8 mouse cellular contexts compared by ENCODE assay signal in the genomic region with DNA sequence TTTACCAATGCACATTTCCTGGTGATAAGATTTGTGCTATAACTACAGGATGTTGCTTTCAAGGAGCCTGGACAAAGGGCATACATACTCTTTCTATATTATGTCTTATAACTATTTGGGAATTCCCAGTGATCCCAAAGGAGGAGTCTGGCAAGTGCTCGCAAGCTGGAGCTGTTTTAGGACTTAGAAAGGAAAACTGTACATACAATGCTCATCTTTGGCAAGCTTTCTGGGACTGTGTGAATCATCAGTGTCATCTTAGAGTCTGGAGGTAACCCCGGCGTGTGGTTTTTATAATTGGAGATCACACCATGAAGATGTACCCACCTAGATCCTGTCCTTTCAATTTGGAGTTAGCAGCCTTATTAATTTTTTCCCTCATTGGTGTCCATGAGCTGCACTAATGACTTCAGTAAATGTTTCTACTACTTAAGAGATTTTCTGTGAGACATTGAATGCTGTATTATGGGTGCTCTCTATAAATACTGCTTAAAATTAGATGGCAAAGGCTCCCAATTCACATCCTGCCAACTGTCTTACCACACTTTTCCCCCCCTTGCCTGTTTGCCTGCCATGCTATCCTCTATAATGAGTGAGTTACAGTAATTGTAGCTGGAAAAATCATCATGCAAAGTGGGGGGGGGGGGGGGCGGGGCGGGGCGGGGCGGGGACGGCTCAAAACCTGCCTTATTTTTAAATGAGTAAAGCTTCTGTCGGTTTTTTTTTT.
DNase-seq lines count a peak whose midpoint lies in the region; ATAC-seq and TF ChIP-seq lines count a peak whose summit lies in the region.

No protein-coding gene starts in this region.

- peak overlapping the region; percentile 65 for H3K4me2 ChIP-seq in forebrain, postnatal 0 days (ENCODE audit: low read depth)
- peak overlapping the region; percentile 79 for H3K4me2 ChIP-seq in liver, postnatal 0 days (ENCODE audit: low read depth, low read length)

- 11% methylated on average over 9 of the region's 9 CpGs for WGBS in forebrain, postnatal 0 days
- 24% methylated on average over 9 of the region's 9 CpGs for WGBS in liver, postnatal 0 days (ENCODE audit: insufficient replicate concordance)

- no peak for DNase-seq in gastrocnemius, adult 2 months
- DNase-seq in gastrocnemius, adult 18-20 months (ENCODE audit: low spot score), result no peak
- DNase-seq in B cell, adult 2 months, result peak; percentile 5 to 8
- DNase-seq in forebrain, postnatal 0 days, result peak; percentile 41
- no peak for DNase-seq in liver, postnatal 0 days
- no peak for DNase-seq in cerebellum, postnatal 10 days
- DNase-seq in layer of hippocampus, adult 18-20 months (ENCODE audit: low spot score in 2 of 2), result no peak

- ATAC-seq in forebrain, postnatal 0 days, result peak; percentile 65
- no peak for ATAC-seq in liver, postnatal 0 days
- no peak for ATAC-seq in granulocyte monocyte progenitor cell, adult 5-6 weeks (replicated peaks; ENCODE audit: poor library complexity, severe bottlenecking)

- peak overlapping the region; percentile 72 for H3K4me3 ChIP-seq in gastrocnemius, adult 2 months
- H3K4me3 ChIP-seq in forebrain, postnatal 0 days (ENCODE audit: low read depth, low read length), result peak overlapping the region; percentile 40
- H3K4me3 ChIP-seq in liver, postnatal 0 days (ENCODE audit: low read depth, low read length), result peak overlapping the region; percentile 52

- H3K4me1 ChIP-seq in forebrain, postnatal 0 days (ENCODE audit: insufficient read depth), result no peaks in the 10 kb centered on the region
- 0 out of 2 replicates have a peak, but pooled peaks cover 6% of the 10 kb centered on the region for H3K4me1 ChIP-seq in liver, postnatal 0 days (ENCODE audit: insufficient read depth)

- no peaks in the 10 kb centered on the region; the same call in 1 of the 2 replicates for H3K27me3 ChIP-seq in forebrain, postnatal 0 days (ENCODE audit: insufficient read depth, low read length)
- no peaks in the 10 kb centered on the region for H3K27me3 ChIP-seq in liver, postnatal 0 days (ENCODE audit: insufficient read depth, low read length)

- peak overlapping the region; percentile 58; the same call in 1 of the 2 replicates for H3K9ac ChIP-seq in forebrain, postnatal 0 days
- H3K9ac ChIP-seq in liver, postnatal 0 days (replicated peaks), result peak overlapping the region; percentile 63; the same call in 1 of the 2 replicates

- no peak overlapping the region for H3K27ac ChIP-seq in gastrocnemius, adult 2 months
- no peak overlapping the region for H3K27ac ChIP-seq in forebrain, postnatal 0 days (ENCODE audit: low read depth, low read length)
- H3K27ac ChIP-seq in liver, postnatal 0 days (ENCODE audit: low read depth), result peak overlapping the region; percentile 66; the same call in 1 of the 2 replicates

- intact Hi-C loops in gastrocnemius, adult 2 months (cut with DNase I), result no loop called here

- no peaks in the 10 kb centered on the region for H3K9me3 ChIP-seq in forebrain, postnatal 0 days (ENCODE audit: low read length)
- no peaks in the 10 kb centered on the region for H3K9me3 ChIP-seq in liver, postnatal 0 days (ENCODE audit: low read length)

- no peak for TF ChIP-seq EP300 in liver, postnatal 0 days (IDR thresholded peaks at IDR 0.05; ENCODE audit: low read depth)

- no peaks in the 10 kb centered on the region for H3K36me3 ChIP-seq in forebrain, postnatal 0 days (ENCODE audit: insufficient read depth)
- no peaks in the 10 kb centered on the region for H3K36me3 ChIP-seq in liver, postnatal 0 days (replicated peaks; ENCODE audit: insufficient read depth, low read length)

- no peak for TF ChIP-seq CTCF in gastrocnemius, adult 2 months (IDR thresholded peaks at IDR 0.05)
- no peak for TF ChIP-seq CTCF in forebrain, postnatal 0 days (IDR thresholded peaks at IDR 0.05; ENCODE audit: low read depth)
- no peak for TF ChIP-seq CTCF in liver, postnatal 0 days (IDR thresholded peaks at IDR 0.05; ENCODE audit: low read depth)

Comparison
In these comparisons a context has a peak if more than half of its experiments do, and no peak if none do; other contexts are left out.
1. DNase-seq: peak in B cell, adult 2 months (2 of 2) and forebrain, postnatal 0 days (single experiment); none in gastrocnemius, adult 2 months (single experiment), gastrocnemius, adult 18-20 months (single experiment), liver, postnatal 0 days (single experiment), cerebellum, postnatal 10 days (0 of 2) and layer of hippocampus, adult 18-20 months (0 of 2).
2. Peak in every context shown above with its lines, with median percentiles within 50 percentile points of each other: H3K4me3 ChIP-seq.